Mouse (Mus musculus) left cerebral cortex, adult 11 months (tissue): ENCODE results near the gene Jarid2.

Source experiments
- DNase-seq: peaks from one replicate; pipeline ENCODE4 v3.0.0; 2022; ENCODE audit warnings: low spot score

The Jarid2 gene

GRCm38 (mm10) chr13:44917202-44917601 lies 187.9 kb downstream of the Jarid2 start:
- DNase-seq: no peak

GRCm38 (mm10) chr13:44918269-44918668 lies 189.0 kb downstream of the Jarid2 start:
- no peak for DNase-seq

DNA sequence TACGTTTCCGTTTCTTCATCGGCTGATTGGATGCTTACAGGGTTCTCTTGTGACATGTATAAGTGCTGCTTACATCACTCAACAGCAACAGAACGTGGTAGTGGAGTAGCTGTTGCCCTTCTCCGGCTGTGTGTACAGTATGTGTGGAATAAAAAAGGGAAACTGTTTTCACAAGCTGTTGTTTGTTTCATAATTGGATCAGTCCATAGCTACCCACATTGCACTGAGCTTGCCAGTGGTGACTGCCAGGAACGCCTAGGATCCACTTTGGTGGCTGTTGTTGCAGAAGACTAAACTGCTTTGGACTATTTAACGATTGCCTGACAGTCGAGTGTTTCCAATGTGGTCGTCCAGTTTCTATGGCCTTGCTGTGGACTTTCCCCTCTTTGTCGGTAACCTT lies 191.8 kb downstream of the Jarid2 start:
- no peak for DNase-seq

GRCm38 (mm10) chr13:44921721-44922120 lies 192.4 kb downstream of the Jarid2 start:
- DNase-seq: no peak

DNA sequence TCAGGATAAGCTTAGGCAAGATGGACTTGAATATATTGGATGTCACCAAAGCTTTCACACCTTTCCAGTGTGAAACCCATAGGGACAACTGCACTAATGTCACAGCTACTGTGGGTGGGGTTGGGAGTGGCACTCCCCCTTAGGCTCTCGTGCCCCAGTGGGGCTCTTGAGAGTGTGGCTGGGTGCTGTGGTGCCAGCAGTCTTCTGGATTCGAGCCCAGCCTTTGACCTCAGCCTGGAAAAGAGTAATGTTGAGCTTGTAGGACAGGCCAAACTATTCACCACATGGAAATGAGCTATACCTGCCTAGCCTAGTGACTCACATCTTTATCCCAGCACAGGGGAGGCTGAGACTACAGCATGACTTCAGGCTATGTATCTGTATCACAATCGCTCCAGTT lies 194.8 kb downstream of the Jarid2 start:
- no peak for DNase-seq

- no peak for DNase-seq
Measured at GRCm38 (mm10) chr13:44925173-44925572, 195.9 kb downstream of the Jarid2 start.

DNA sequence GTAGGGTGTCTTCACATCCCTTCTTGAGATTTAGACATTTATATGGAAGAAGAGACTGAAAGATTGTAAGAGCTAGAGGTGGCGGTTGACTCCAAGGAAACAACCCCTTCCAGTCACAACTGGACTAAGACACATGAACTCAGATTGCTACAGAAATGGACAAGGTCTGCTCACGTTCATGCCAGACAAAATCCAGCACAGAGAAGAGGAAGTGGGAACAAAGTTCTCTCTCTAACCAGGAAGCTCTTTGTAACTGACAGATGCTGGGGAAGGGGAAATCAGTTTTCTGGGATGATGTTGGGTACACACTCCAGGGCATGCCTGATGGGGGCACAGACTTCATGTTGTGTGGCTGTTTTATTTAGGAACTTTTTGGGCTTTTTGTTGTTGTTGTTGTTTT lies 197.0 kb downstream of the Jarid2 start:
- DNase-seq: no peak

GRCm38 (mm10) chr13:44932307-44933264 lies 203.3 kb downstream of the Jarid2 start:
- no peak for DNase-seq

GRCm38 (mm10) chr13:44933575-44933974 lies 204.3 kb downstream of the Jarid2 start:
- no peak for DNase-seq

DNA sequence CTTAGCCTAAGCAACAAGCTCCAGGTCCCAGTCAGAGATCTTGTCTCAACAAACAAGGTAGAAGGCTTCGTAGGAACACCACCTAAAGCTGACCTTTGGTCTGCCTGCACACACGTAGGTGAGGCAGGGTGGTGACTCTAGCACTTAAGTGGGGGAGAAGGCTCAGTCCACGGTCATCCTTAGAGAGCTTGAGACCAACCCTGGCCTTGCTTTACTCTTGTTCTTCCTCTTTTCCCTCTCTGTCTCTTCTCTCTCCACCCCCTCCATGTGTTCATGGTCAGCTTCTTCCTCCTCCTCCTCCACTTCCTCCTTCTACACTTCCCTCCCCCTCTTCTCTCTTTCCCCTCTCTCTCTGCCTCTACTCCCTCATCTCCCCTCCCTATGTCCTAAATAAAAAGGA lies 208.4 kb downstream of the Jarid2 start:
- DNase-seq: no peak

GRCm38 (mm10) chr13:44939326-44940035 lies 210.2 kb downstream of the Jarid2 start:
- DNase-seq: no peak

- no peak for DNase-seq
Measured at GRCm38 (mm10) chr13:44943618-44944017, 214.3 kb downstream of the Jarid2 start.

DNA sequence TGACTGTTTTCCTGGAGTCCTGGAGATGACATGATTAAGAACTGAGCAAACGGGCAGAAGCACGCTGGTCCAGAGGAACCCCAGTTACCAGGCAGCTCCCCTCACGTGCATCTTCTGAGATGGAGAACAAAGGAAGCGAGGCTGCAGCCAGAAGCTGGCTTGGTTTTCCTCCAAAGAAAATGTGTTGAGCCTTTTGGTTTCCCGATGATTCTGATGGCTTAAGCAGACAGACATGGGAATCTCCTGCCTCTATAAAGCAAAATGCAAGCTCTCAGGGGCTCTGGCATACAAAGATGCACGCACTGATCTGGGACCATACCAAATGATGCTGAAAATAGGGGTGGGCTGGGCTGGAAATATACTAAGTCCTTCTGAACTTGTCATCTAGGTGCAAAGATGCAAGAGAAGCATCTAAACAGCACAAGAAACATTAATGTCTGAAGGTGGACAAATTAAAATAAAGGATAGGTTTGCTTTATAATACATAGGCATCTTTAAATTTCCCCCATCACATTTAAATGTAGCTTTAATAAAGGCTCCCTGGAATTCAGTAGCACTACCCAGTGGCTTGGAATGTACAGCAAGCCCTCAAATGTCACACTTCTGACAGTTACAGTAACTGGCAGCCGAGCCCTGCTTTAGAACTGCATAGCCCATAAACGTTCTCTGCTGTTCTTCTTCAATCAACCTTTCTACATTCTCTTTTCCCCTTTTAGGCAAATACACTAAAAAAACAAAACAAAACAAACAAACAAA lies 217.8 kb downstream of the Jarid2 start:
- DNase-seq: peak; percentile 40

GRCm38 (mm10) chr13:44948320-44949250 lies 219.3 kb downstream of the Jarid2 start:
- DNase-seq: no peak

- DNase-seq: no peak
Measured at GRCm38 (mm10) chr13:44952393-44953086, 223.3 kb downstream of the Jarid2 start.

- no peak for DNase-seq
Measured at GRCm38 (mm10) chr13:44953546-44954231, 224.4 kb downstream of the Jarid2 start.

GRCm38 (mm10) chr13:44954232-44954568 lies 224.9 kb downstream of the Jarid2 start:
- no peak for DNase-seq

DNA sequence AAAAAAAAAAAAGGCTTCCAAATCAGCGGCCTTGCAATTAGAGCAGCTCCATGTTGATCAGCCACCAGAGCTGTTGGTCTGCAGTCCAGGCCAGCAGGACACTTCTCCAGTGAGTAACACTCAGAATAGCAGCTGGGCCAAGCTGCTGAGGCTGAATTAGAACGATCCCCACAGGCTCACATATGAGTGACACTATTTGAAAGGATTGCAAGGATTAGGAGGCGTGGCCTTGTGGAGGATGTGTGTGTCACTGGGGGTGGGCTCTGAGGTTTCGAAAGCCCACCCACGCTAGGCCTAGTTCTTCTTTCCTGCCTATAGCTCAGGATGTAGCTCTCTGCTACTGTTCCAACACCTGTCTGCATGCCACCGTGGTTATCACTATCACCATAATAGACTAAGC lies 226.5 kb downstream of the Jarid2 start:
- no peak for DNase-seq

DNA sequence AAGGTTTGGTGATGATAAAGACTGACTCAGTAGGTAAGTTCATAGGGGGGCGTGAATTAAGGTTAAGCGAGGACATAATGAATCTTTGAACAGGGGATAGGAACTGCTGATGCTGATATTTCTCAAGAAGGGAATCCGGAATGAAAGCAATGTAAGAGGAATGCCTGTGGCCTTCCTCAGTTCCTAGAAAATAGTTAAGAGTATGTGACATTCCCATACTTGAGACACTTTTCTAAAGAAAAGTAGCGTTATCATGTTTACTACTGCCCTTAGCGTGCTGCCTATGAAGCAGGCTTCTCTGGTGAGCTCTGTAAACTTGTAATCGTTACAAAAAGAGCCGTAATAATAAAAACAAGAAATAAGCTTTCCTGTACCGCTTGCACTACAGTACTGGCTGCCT lies 227.8 kb downstream of the Jarid2 start:
- no peak for DNase-seq
